In genomic region chr2:154603638-154604153, GRCm38 (mm10) we compare ENCODE assay signal across 8 mouse cellular contexts. TPM values are rescaled to one million over a fixed set of nuclear protein-coding genes. Genes with fewer than 3 reads are reported as not detected.
DNase-seq lines count a peak whose midpoint lies in the region; ATAC-seq lines count a peak whose summit lies in the region.

Gene Pxmp4, minus strand, starts transcription at chr2:154603708.

- ATAC-seq in hindbrain, embryonic 16.5 days: peak; percentile 100

- DNase-seq in WW6 (ENCODE audit: low read depth, low spot score): peak; percentile 88
- peak; percentile 99 to 100 for DNase-seq in cerebellum, postnatal 4 days (ENCODE audit: low spot score in 2 of 2)
- DNase-seq in gastrocnemius, adult 18-20 months (ENCODE audit: low spot score): peak; percentile 99
- peak; percentile 99 to 100 for DNase-seq in left cerebral cortex, adult 18-20 months (ENCODE audit: low spot score in 2 of 2)
- peak; percentile 99 for DNase-seq in right cerebral cortex, adult 18-20 months
- DNase-seq in urinary bladder, postnatal 10 days (ENCODE audit: low spot score): peak; percentile 99

- H3K9ac ChIP-seq in hindbrain, embryonic 16.5 days (ENCODE audit: low read depth, low read length): peak within 1 kb of the TSS; percentile 88

- H3K9me3 ChIP-seq in hindbrain, embryonic 16.5 days (ENCODE audit: control insufficient read depth, low read length): no peaks in the 10 kb centered on the region

- under 1% methylated on average over 13 of the region's 13 CpGs for WGBS in hindbrain, embryonic 16.5 days
- 0% methylated on average over 13 of the region's 13 CpGs for WGBS in macrophage (ENCODE audit: missing documents)

- peak within 1 kb of the TSS; percentile 61 for H3K4me3 ChIP-seq in hindbrain, embryonic 16.5 days (ENCODE audit: low read length)
- H3K4me3 ChIP-seq in macrophage (ENCODE audit: inconsistent target): peak within 1 kb of the TSS; percentile 58

- H3K27me3 ChIP-seq in hindbrain, embryonic 16.5 days (replicated peaks; ENCODE audit: control insufficient read depth, insufficient read depth, low read length): peaks cover 2% of the 10 kb centered on the region; the same call in 1 of the 2 replicates

- no peaks in the 10 kb centered on the region for H3K79me2 ChIP-seq in macrophage (ENCODE audit: inconsistent target)

- peaks cover 6% of the 10 kb centered on the region for H3K4me1 ChIP-seq in hindbrain, embryonic 16.5 days (ENCODE audit: control insufficient read depth, insufficient read depth, low read depth, low read length)

- peak within 1 kb of the TSS; percentile 55 for H3K27ac ChIP-seq in hindbrain, embryonic 16.5 days (ENCODE audit: low read depth, low read length)
- peak within 1 kb of the TSS; percentile 36 for H3K27ac ChIP-seq in macrophage

- no peaks in the 10 kb centered on the region for H3K36me3 ChIP-seq in hindbrain, embryonic 16.5 days (ENCODE audit: control insufficient read depth, insufficient read depth, low read length)
- H3K36me3 ChIP-seq in macrophage (ENCODE audit: inconsistent target): no peaks in the 10 kb centered on the region

- peak within 1 kb of the TSS; percentile 75 for H3K4me2 ChIP-seq in hindbrain, embryonic 16.5 days (ENCODE audit: low read length)

RNA-seq across cellular contexts. Expression of gene Pxmp4, which starts in this region (rescaled TPM):
- total RNA-seq in gastrocnemius, adult 18-20 months (2021): 10 to 100 TPM; 12.3 to 14.1 TPM
- 18.7 and 20.6 TPM in 2 replicates for polyA plus RNA-seq in hindbrain, embryonic 16.5 days (2015; fragmentation: Nextera tagmentation; extraction: Ambion mirVana)
- 10 to 100 TPM in 1 of 2 experiments, 1 to 10 TPM in 1; 9.5 to 12.3 TPM for total RNA-seq in left cerebral cortex, adult 18-20 months (2021)
- total RNA-seq in macrophage (2018; cell fraction: chromatin; rRNA removed): 10 to 100 TPM in 2 of 26 experiments, 1 to 10 TPM in 18, under 1 TPM in 4, not detected in 2; 0.25 to 13.3 (median 2.5) TPM
- 10 to 100 TPM in 11 of 26 experiments, 1 to 10 TPM in 15; 5.3 to 15.6 (median 9.6) TPM for total RNA-seq in macrophage (2018; cell fraction: cytosol; rRNA removed)
- total RNA-seq in macrophage (2018; cell fraction: nucleus; rRNA removed): 10 to 100 TPM in 1 of 26 experiments, 1 to 10 TPM in 24, under 1 TPM in 1; 0.79 to 10.3 (median 3.3) TPM
- 9.5 to 12.3 TPM (median 11.9 TPM) in 3 replicates for polyA plus RNA-seq in macrophage (2018)

Comparison
In these comparisons a context has a peak if more than half of its experiments do, and no peak if none do; other contexts are left out.
1. Peak in every context shown above with its lines: DNase-seq, ATAC-seq, H3K4me3 ChIP-seq and H3K27ac ChIP-seq.